Mouse (Mus musculus): ENCODE measurements around the gene Col26a1. TPM values are rescaled to one million over a fixed set of nuclear protein-coding genes. Genes with fewer than 3 reads are reported as not detected.
"Not testable (repeated sequence)": the region's sequence is repeated elsewhere in the genome, so short reads cannot be mapped to it uniquely, and the experiment has no call there.

Gene Col26a1
- total RNA-seq, 2 experiments from 2014 or later, result 4.9 to 5.7 TPM

DNA sequence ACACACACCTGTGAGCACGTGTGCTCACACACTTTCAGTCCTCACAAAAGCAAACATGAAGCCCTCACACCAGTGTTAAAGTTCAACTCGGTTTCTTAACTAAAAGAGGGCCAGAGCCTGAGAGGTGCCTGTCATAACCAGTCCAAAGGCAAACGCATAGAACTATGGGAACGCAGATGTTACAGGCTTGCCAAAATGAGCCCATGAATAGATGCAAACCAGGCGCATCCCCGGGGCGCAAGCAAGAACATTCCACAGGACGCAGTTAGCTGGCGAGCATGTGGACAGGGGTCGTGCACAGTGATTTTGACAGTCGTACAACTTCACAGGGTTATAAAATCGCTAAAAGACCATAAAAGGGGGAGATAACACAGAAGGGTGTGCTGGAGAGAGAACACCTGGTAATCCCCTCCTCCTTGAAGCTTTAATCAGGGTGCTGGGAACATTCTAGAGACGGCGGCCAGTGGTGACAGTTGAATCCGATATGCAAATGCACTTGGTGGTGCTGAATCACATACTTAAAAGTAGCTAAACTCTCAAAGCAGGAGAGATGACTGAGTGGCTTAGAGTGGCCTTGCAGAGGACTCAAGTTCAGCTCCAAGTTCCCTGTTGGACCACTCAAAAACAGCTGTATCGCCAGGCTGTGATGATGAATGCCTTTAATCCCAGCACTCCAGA is 76.5 kb downstream of the Col26a1 start:
- DNase-seq, result no peak

DNA sequence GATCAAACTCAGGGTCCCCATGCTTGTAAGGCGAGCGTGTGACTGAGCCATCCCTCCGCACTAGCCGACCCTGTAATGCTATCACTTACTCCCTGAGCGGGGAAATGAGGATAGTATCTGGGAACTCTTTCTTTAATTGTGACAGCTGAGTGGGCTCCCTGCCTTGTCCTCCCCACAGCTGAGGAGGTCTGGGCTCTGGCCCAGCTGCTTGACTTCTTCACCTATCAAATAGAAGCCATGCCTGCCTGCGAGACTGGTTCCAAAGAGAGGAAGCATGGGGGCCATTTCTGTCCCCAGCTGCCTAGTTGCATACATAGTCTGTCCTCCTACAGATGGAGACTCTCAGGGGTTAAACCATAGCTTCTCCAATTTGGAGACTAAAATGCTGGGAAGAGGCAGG is 78.0 kb downstream of the Col26a1 start:
- no peak for DNase-seq

DNA sequence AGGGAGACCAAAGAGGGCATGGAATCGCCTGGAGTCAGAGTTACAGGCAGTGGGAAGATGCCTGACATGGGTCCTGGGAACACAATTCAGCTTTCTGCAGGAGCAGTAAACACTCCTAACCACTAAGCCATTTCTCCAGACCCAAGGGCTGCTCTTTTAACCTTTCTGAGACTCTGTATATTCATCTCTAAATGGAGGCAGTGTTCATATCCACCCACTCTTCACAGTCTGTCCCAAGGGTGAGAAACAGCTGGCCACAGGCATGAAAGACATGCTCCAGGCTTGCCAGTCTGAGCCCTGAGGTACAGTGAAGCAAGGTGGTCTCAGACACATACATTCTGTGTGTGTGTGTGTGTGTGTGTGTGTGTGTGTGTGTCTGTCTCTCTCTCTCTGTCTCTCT is 78.8 kb downstream of the Col26a1 start:
- DNase-seq, result no peak

DNA sequence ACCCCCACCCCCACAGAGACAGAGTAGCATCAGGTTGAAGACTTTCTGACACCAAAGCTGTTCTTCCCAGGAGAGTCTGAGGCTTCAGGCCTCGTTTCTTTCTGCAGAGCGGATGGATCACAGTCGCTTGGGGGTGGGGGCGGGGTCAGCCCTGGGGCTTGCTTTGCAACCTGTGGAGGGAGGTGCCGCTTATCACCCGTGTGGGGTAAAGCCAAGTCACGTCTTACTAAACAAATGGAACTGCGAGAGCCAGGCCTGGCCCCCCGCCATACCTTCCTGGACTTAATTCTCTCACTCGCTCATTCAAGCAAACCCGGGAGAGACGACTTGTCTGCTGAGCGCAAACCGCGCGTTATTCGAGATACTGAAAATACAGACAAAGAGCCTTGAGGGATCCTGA is 80.3 kb downstream of the Col26a1 start:
- DNase-seq, result no peak

DNA sequence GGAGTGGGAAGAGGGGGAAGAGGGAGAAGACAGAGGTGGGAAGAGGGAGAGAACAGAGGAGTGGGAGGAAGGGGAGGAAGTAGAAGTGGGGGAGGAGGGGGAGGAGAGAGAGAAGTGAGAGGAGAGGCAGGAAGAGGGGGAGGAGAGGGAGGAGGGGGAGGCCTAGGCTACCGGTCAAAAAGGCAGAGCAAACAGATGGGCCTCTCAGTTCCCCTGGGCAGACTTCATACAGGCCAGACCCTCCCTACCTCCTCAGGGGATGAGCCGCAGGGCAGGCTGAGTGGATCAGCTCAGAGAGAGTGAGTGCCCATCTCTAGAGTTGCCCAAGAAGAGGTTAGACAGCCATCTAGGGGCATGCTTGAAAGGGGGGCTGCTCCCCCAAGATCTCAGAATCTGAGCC is 86.1 kb downstream of the Col26a1 start:
- no peak for DNase-seq

DNA sequence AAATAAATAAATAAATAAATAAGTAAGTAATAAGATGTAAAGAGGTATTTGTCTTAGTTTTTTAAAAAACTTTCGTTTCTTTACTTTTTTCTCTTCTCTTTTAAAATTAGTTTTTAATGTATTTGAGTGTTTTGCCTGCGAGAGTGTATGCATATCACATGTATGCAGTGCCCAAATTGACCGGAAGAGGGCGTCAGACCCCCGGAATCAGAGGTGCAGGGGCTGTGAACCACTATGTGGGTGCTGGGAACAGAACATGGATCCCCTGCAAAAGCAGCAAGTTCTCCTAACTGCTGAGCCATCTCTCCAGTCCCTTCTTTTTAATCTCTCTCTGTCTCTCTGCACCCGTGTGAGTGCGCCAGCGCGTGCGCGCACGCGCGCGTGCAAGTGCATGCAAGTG is 89.2 kb downstream of the Col26a1 start:
- DNase-seq, result no peak

DNA sequence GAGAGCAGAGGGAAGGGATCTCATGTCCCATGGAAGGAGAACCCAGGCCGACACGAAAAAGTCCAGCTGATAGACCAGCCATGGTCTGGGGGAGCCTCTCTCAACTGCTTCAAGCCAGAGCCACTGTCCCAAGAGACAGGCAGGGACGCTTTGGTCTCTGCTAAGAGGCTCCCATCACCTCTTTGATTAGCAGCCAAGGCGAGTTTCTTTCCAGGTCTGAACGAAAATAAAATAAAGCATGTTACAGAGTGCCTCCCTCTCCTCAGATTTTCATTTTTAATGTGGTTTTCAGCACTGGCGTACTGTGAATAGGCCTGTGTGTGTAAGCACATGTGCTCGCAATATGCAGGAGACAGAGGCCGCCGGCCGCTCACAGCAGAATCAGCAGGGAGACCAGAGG is 90.5 kb downstream of the Col26a1 start:
- DNase-seq, result no peak

DNA sequence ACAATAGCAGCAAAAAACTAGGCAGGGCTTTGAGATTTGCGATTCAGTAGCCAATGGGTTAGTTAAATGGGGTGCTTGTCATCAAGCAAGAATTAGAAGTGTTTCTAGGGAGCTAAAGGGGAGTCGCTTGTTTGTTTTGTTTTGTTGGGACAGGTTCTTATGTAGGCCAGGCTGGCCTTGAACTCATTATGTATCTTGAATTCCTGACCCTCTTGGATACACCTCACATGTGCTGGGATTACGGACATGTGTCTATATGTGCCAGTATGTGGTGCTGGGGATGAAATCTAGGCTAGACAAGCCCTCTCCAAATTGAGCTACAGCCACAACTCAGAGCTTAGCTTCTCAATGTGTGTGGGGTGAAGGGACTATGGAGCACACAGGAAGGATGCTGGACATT is 91.8 kb downstream of the Col26a1 start:
- no peak for DNase-seq

DNA sequence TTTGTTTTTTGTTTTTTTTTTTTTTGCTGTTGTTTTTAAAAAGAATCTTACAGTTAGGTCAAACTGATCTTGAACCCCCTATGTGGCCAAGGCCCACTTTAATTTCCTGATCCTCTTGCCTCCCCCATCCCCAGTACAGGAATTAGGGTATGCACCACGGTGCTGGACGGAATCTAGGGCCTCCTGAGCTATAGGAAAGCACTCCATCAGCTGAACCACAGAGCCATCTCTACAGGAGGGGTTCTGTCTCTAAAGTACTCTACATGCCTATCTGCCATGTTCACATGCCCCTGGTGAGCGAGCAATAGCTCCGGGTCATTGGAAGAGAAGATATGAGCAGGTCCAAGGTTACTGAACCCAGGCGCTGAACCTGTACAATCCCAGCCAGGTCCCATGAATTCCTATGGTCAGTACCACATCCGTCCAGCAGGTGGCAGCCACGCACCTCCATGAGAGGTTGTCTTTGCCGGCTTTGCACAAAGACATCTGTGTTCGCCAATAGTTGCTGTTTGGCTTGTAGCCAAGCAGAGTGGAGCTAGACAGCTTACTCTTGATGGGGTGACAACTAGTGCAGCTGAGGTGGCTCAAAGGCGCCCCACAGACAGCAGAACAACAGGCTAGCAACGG is 92.3 kb downstream of the Col26a1 start:
- peak; percentile 67 for DNase-seq

DNA sequence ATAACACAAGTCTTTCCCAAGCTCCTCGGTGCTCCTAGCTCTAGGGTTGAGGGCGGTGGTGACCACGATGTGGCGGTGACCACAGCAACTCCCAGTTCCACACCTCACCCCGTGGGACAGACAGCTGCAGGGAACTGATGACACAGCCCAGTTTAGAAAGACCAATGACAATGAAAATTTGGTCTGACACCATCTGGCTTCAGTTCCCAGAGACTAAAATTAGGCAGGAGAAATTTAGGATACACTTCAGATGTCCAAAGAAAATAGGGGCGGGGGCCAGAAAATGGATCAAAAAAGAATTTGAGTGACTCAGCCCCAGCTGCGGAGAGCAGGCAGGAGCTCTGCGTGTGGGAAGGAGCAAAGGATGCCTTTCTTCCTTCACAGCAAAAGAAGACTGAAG is 98.5 kb downstream of the Col26a1 start:
- no peak for DNase-seq

DNA sequence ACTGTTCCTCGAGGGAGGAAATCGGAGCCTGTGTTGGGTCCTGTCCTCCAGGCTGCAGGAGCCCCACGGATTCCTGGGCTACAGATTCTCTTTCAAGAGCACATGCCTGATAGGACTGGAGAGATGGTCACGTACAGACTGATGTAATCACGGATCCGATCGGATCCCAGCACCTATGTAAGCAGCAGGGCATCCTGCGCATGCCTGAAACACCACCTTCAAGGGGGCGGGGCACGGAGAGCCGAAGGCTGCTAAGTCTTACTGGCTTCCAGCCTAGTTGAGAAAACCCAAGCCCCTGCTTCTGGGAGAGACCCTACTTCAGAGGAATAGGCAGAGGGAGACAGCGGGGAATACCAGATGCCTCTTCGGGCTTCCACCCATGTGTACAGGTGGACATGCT is 100.4 kb downstream of the Col26a1 start:
- DNase-seq, result no peak

DNA sequence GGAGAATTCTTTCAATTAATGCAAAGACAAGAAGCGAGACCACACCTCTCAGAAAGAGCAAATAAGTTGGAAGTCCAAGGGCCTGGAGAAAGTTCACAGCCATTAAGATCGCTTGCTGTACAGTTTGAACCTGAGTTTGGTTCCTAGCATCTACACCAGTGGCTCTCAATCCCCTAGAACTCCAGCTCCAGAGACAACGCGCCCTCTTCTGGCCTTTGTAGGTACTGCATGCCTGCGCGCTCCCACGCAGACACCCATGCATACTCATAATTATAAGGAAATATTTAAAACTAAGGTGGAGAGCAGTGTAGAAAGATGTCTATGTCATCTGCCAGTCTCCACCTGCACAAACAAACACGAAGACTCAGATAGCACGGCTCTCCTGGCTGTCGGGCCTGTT is 102.5 kb downstream of the Col26a1 start:
- DNase-seq, result no peak

DNA sequence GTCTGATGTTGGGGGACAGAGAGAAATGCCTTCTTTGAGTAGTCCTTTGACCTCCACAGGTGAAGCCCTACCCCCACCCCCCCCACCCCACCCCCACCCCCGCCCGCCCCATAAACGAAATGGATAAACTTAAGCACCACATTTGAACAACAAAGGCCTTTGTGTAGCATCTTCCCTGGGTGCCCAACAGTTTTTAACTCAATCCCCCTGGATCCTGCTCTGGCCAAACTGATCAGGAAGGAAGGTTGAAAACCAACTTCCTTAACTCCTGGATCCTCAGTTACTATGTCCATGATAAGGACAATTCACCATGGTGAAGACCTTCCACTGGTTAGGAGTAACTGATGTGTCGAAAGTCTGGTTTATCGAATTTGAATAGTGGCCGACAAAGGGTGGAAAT is 103.1 kb downstream of the Col26a1 start:
- no peak for DNase-seq

DNA sequence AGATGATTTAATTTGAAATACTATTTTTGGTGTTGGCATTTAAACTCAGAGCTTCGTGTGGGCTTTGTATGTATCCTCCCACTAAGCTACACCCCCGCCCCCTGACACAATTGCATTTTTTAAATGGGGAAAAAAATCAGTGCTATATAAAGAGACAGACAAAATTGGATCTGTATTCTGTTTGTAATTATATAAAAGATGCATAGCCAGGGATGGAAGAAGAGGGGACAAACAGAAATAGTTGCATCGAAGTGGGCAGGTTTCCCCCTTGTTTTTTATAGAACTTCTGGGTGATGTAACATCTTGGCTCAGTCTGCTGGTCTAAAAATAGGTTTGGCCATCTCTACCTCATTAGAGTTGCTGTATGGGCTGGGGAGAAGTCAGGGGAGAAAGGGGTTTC is 107.5 kb downstream of the Col26a1 start:
- no peak for DNase-seq

DNA sequence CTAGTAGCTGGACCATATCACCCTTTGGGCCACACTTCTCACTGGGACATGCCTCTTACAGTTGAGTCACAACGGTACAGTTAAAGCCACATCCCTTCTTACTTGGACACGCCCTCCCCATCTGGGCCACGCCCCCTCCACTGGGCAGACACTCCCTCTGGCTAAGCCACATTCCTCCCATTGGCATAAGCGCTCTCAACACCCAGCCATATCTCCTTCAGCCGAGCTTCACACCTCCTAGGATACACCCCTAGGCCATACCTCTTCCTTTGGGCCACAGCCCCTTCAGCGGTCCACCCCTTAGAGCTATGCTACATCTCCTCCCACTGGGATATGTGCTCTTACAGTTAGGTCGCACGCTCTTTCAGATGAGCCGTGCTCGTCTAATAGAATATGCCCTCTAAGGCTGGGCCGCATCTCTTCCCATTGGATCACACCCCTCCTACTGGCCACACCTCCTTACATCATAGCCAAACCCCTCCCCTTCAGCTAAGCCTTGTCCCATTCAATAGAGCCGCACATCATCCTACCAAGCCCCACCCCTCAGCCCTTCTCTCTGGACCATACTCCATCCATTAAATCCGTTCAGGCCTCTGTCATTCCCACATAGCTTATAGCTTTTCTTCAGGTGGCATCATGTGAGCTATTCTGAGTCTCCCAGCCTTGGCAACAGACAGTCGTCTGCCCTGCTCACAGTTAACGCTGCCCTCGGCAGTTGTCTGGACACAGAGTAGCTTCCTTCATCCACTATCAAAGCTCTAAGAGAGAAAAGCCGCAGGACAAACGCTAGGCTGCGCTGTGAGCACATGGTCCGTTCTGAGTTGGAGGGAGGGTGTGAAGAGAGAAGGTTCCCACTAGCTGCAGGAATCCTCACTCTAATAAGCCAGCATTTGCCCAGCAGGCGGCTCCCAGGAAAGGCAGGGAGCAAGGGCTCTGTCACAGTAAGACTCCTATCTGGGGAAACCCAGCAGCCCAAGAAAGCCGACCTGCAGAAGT is 109.7 kb downstream of the Col26a1 start:
- DNase-seq, result no peak

DNA sequence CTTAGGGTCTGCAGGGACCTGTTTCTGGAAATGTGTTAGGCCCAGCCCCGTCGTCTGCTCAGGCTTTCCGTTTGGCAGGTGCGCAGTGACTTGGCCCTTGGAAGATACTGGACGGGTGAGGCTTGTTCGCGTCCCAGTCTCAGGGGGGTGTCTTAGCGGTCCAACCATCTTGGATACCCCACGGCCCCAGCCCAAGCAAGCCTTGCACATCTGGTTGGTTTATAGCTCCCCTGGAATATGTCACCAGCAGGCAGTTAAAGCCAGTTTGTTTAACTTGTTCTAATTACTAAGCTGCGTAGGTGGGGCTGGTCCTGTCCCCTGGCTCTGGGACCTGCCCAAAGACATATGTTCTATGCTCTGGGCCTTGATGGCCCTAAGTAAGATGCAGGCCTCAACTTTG is 111.9 kb downstream of the Col26a1 start:
- DNase-seq, result no peak

DNA sequence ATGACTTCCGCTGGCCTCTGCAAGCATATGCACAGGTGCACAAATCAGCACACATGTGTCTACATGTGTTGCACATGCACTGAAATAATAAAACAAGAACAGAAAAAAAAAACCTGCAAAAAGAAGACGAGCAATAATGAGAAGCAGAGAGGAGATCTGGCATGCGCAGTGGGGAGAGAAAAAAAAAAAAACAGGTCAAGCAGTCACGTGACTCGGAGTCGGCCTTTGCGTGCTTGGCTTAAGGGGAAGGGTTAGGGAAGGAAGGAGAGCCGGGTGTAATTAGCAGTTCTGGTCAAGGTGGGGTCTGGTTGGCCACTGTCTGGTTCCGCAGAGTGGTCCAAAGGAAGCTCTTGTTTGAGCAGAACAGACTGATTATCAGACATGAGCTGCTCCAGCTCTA is 115.7 kb downstream of the Col26a1 start:
- DNase-seq, result no peak

DNA sequence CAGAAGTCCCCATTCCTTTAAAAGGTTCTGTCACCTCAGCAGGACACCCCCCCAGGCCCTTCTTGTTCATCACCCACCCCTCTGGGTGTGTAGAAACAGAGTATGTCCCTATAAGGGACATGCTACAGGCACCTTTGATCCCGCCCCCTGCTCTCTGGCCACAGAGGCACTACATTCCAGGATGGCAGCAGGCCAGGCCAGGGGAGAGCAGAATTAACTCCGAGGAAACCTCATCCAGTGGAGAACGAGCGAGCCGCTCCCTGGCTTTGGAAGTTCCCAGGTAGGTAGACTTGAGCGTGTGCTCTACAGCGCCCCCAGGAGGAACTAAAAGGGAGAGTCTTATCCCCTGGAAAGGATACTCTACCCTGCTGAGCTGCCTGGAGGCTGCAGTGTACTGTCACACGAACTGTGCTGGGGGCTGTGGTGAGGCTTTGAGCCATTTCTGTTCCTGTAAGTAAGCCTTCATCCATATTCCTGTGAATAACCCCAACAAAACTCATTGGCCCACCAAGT is 118.8 kb downstream of the Col26a1 start:
- DNase-seq, result no peak

DNA sequence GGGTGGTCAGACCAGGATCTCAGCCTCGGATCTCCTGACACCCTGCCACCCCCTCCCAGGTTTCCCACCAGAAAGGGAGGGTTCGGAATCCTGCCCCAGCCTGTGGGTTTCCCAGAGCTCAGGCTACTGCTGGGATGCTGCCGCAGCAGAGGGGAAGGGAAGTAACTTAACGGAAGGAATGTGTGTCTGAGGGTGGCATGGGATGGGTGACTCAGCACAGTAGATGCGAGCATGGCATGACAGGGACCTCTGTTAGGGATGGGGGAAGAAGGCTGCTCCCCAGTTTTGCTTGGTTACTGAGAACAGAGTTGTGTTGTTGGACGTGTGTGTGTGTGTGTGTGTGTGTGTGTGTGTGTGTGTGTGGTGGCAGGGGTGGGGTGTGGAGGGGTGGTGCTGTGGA is 122.7 kb downstream of the Col26a1 start:
- DNase-seq, result no peak

DNA sequence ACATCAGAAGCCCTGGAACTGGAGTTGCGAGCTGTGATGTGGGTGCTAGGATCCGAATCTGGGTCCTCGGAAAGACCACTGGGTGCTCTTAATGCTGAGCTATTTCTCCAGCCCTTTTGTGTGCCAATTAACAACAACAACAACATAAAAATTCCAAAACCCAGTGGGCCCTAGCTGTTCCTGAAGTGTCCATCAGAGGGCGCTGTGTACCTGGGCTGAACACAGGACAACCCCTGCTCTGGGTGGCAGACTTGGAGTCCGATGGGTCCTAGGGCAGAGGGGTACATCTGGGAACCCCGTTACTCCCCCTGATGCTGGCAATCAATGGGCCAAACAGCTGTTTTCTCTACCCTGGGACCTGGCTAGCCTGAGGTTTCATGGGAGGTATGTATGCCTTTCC is 123.2 kb downstream of the Col26a1 start:
- DNase-seq, result no peak

DNA sequence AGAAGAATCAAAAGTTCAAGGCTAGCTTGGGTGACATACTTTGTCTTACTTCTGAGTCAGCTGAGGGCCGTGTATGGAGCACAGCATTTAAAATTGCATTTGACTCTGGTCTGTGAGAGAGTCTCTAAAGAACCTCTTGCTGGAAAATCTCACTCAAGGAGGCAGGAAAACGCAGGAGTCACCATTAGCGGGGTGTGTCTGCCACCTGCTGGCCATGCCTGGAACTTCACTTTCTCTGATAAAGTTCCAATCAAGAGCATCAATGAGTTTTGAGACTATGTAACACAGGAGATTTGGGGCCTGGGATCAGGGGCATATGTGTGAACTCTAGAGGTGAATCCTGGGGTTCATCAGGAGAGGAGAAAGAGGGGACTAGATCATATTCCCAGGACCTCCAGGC is 127.3 kb downstream of the Col26a1 start:
- DNase-seq, result no peak

DNA sequence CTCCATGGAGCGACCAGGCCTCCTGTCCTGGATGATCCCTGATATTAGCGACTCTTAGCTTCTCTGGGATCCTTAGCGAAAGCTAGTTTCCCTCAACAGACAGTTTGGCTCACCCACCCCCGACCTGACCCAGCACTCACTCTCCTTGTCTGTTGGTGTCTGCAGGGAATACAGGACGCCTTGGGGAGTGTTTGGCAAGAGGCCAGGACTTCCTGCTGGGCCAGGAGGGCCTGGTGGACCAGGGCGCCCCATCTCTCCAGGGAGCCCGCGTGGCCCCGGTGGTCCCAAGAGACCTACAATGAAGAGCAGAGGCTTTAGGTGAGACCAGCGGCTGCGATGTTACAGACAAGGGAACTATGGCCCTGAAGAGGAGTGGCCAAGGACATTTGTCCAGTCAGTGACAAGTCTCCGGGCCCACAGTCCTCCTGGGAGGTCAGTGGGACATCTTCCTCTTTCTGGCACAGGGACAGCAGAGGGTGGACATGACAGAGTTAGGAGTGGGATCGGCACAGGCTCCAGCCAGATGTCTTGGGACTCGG is 128.9 kb downstream of the Col26a1 start:
- no peak for DNase-seq

DNA sequence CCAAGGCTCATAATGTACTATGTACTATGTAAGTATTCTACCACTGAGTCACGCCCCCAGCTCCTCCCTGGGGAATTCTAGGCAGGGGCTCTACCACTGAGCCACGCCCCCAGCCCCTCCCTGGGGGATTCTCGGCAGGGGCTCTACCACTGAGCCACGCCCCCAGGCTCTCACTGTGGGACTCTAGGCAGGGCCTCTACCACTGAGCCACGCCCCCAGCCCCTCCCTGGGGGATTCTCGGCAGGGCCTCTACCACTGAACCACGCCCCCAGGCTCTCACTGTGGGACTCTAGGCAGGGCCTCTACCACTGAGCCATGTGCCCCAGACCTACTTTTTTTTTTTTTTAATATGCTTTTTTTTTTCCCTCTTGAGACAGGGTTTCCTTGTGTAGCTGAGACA is 129.8 kb downstream of the Col26a1 start:
- DNase-seq, result not testable (repeated sequence)

Measured in gastrocnemius, postnatal 25 days (tissue).